Mouse (Mus musculus): ENCODE data around the gene Zfp446. TPM values are rescaled to one million over a fixed set of nuclear protein-coding genes. Genes with fewer than 3 reads are reported as not detected.

The Zfp446 gene
- polyA plus RNA-seq, 1 experiment from 2014 or later = 11.2 TPM

GRCm38 (mm10) chr7:13010005-13010908 lies 32.6 kb downstream of the Zfp446 start, which contains the start of gene Zbtb45:
Gene Zbtb45, minus strand, starts transcription at chr7:13010034.
- Histone ChIP-seq H3K36me3 (peaks cover 27% of the 10 kb centered on the region), H3K27me3 (no peaks in the 10 kb centered on the region), H3K4me3 (replicated peaks) (peak within 1 kb of the TSS; percentile 57), H3K27ac (peak within 1 kb of the TSS; percentile 95), H3K4me1 (peaks cover 32% of the 10 kb centered on the region), H3K9ac (peak within 1 kb of the TSS; percentile 79), H3K9me3 (replicated peaks) (no peaks in the 10 kb centered on the region), H3K4me2 (peak within 1 kb of the TSS; percentile 79)
- ATAC-seq (replicated peaks; ENCODE audit: low FRiP score) = no peak
- WGBS = 12% methylated on average over 26 of the region's 26 CpGs

- Histone ChIP-seq H3K36me3 (no peaks in the 10 kb centered on the region), H3K27me3 (no peaks in the 10 kb centered on the region), H3K9ac (no peak overlapping the region), H3K4me3 (replicated peaks) (no peak overlapping the region), H3K9me3 (replicated peaks) (no peaks in the 10 kb centered on the region), H3K4me2 (no peak overlapping the region), H3K4me1 (peaks cover 14% of the 10 kb centered on the region), H3K27ac (no peak overlapping the region)
- 64% methylated on average over 4 of the region's 4 CpGs for WGBS
- no peak for ATAC-seq (replicated peaks; ENCODE audit: low FRiP score)
Observed at GRCm38 (mm10) chr7:13013671-13014070, 36.0 kb downstream of the Zfp446 start.

- ATAC-seq (replicated peaks; ENCODE audit: low FRiP score) = no peak
- Histone ChIP-seq H3K4me3 (replicated peaks) (no peak overlapping the region), H3K9ac (no peak overlapping the region), H3K4me1 (peaks cover 7% of the 10 kb centered on the region), H3K4me2 (no peak overlapping the region), H3K27me3 (no peaks in the 10 kb centered on the region), H3K27ac (no peak overlapping the region), H3K9me3 (replicated peaks) (no peaks in the 10 kb centered on the region), H3K36me3 (no peaks in the 10 kb centered on the region)
- 40% methylated on average over 6 of the region's 6 CpGs for WGBS
Observed at GRCm38 (mm10) chr7:13014275-13014839, 36.7 kb downstream of the Zfp446 start.

GRCm38 (mm10) chr7:13015217-13015616 lies 37.6 kb downstream of the Zfp446 start:
- Histone ChIP-seq H3K36me3 (no peaks in the 10 kb centered on the region), H3K4me3 (replicated peaks) (no peak overlapping the region), H3K9me3 (replicated peaks) (no peaks in the 10 kb centered on the region), H3K9ac (no peak overlapping the region), H3K4me1 (peaks cover 6% of the 10 kb centered on the region), H3K27ac (no peak overlapping the region), H3K27me3 (no peaks in the 10 kb centered on the region), H3K4me2 (no peak overlapping the region)
- 100% methylated on average over 1 of the region's 1 CpGs for WGBS
- ATAC-seq (replicated peaks; ENCODE audit: low FRiP score) = no peak

GRCm38 (mm10) chr7:13022773-13023535 lies 45.3 kb downstream of the Zfp446 start:
- Histone ChIP-seq H3K36me3 (peaks cover 27% of the 10 kb centered on the region), H3K27me3 (no peaks in the 10 kb centered on the region), H3K4me1 (peaks cover 38% of the 10 kb centered on the region), H3K4me2 (peak overlapping the region; percentile 83), H3K9me3 (replicated peaks) (no peaks in the 10 kb centered on the region), H3K27ac (peak overlapping the region; percentile 100), H3K9ac (peak overlapping the region; percentile 97), H3K4me3 (replicated peaks) (peak overlapping the region; percentile 92)
- 3% methylated on average over 31 of the region's 31 CpGs for WGBS
- ATAC-seq (replicated peaks; ENCODE audit: low FRiP score) = peak; percentile 78

GRCm38 (mm10) chr7:13023928-13024731 lies 46.5 kb downstream of the Zfp446 start:
- H3K4me2 ChIP-seq = peak overlapping the region; percentile 83
- peak overlapping the region; percentile 92 for H3K4me3 ChIP-seq (replicated peaks)
- H3K9me3 ChIP-seq (replicated peaks) = no peaks in the 10 kb centered on the region
- ATAC-seq (replicated peaks; ENCODE audit: low FRiP score) = peak; percentile 81
- H3K27ac ChIP-seq = peak overlapping the region; percentile 100
- under 1% methylated on average over 90 of the region's 95 CpGs for WGBS
- H3K9ac ChIP-seq = peak overlapping the region; percentile 97
- peaks cover 45% of the 10 kb centered on the region for H3K4me1 ChIP-seq
- no peaks in the 10 kb centered on the region for H3K27me3 ChIP-seq
- peaks cover 39% of the 10 kb centered on the region for H3K36me3 ChIP-seq

- peak overlapping the region; percentile 83 for H3K4me2 ChIP-seq
- no peaks in the 10 kb centered on the region for H3K9me3 ChIP-seq (replicated peaks)
- peak; percentile 71 for ATAC-seq (replicated peaks; ENCODE audit: low FRiP score)
- peak overlapping the region; percentile 97 for H3K9ac ChIP-seq
- peak overlapping the region; percentile 100 for H3K27ac ChIP-seq
- H3K4me1 ChIP-seq = peaks cover 46% of the 10 kb centered on the region
- WGBS = under 1% methylated on average over 41 of the region's 44 CpGs
- peak overlapping the region; percentile 92 for H3K4me3 ChIP-seq (replicated peaks)
- peaks cover 45% of the 10 kb centered on the region for H3K36me3 ChIP-seq
- H3K27me3 ChIP-seq = no peaks in the 10 kb centered on the region
Observed at GRCm38 (mm10) chr7:13024805-13025204, 47.2 kb downstream of the Zfp446 start.

- Histone ChIP-seq H3K4me1 (peaks cover 46% of the 10 kb centered on the region), H3K4me3 (replicated peaks) (peak overlapping the region; percentile 92), H3K9me3 (replicated peaks) (no peaks in the 10 kb centered on the region), H3K4me2 (peak overlapping the region; percentile 83), H3K36me3 (peaks cover 53% of the 10 kb centered on the region), H3K9ac (peak overlapping the region; percentile 97), H3K27me3 (no peaks in the 10 kb centered on the region), H3K27ac (peak overlapping the region; percentile 100; the same call in 1 of the 2 replicates)
- no peak for ATAC-seq (replicated peaks; ENCODE audit: low FRiP score)
- WGBS = 26% methylated on average over 4 of the region's 4 CpGs
Observed at GRCm38 (mm10) chr7:13025511-13026112, 48.0 kb downstream of the Zfp446 start.

GRCm38 (mm10) chr7:13028986-13029385 lies 51.3 kb downstream of the Zfp446 start:
- peaks cover 54% of the 10 kb centered on the region for H3K4me1 ChIP-seq
- WGBS = 97% methylated on average over 4 of the region's 4 CpGs
- no peak overlapping the region for H3K4me3 ChIP-seq (replicated peaks)
- no peak overlapping the region for H3K9ac ChIP-seq
- H3K9me3 ChIP-seq (replicated peaks) = no peaks in the 10 kb centered on the region
- H3K27me3 ChIP-seq = no peaks in the 10 kb centered on the region
- H3K27ac ChIP-seq = no peak overlapping the region
- no peak for ATAC-seq (replicated peaks; ENCODE audit: low FRiP score)
- no peak overlapping the region for H3K4me2 ChIP-seq
- H3K36me3 ChIP-seq = peaks cover 85% of the 10 kb centered on the region

GRCm38 (mm10) chr7:13031069-13031468 lies 53.4 kb downstream of the Zfp446 start:
- Histone ChIP-seq H3K4me2 (no peak overlapping the region), H3K27me3 (no peaks in the 10 kb centered on the region)

GRCm38 (mm10) chr7:13031983-13032382 lies 54.3 kb downstream of the Zfp446 start:
- Histone ChIP-seq H3K4me1 (peaks cover 62% of the 10 kb centered on the region), H3K36me3 (peaks cover 84% of the 10 kb centered on the region), H3K27ac (no peak overlapping the region), H3K27me3 (no peaks in the 10 kb centered on the region), H3K9ac (no peak overlapping the region), H3K4me3 (replicated peaks) (no peak overlapping the region), H3K9me3 (replicated peaks) (no peaks in the 10 kb centered on the region), H3K4me2 (no peak overlapping the region)
- WGBS = 85% methylated on average over 2 of the region's 2 CpGs
- no peak for ATAC-seq (replicated peaks; ENCODE audit: low FRiP score)

More at GRCm38 (mm10) chr7:13031069-13031468, 53.4 kb downstream of the Zfp446 start:
- peaks cover 62% of the 10 kb centered on the region for H3K4me1 ChIP-seq
- ATAC-seq (replicated peaks; ENCODE audit: low FRiP score) = no peak
- no peak overlapping the region for H3K27ac ChIP-seq
- WGBS = 74% methylated on average over 5 of the region's 5 CpGs
- no peak overlapping the region for H3K9ac ChIP-seq
- H3K36me3 ChIP-seq = peaks cover 89% of the 10 kb centered on the region
- H3K4me3 ChIP-seq (replicated peaks) = no peak overlapping the region
- H3K9me3 ChIP-seq (replicated peaks) = no peaks in the 10 kb centered on the region

Data from kidney, embryonic 15.5 days (tissue).